Mouse (Mus musculus) activated CD4-positive, CD25-positive, alpha-beta regulatory T cell, adult 4 months (primary cell): Measurements from ENCODE around the gene C2cd3. TPM values are rescaled to one million over a fixed set of nuclear protein-coding genes. Genes with fewer than 3 reads are reported as not detected.

Source experiments
- ATAC-seq: one replicate; pipeline ENCODE4 v1.8.0; 2017
- polyA plus RNA-seq, 2 experiments: library from polyadenylated mRNA; unstranded; fragments of 100-300 nt; shearing (Covaris generic); gene quantifications; one replicate each; pipeline ENCODE4 v1.2.1; 2017

Gene C2cd3
- polyA plus RNA-seq, 2 experiments from 2014 or later, result 29.3 to 30.8 TPM

DNA sequence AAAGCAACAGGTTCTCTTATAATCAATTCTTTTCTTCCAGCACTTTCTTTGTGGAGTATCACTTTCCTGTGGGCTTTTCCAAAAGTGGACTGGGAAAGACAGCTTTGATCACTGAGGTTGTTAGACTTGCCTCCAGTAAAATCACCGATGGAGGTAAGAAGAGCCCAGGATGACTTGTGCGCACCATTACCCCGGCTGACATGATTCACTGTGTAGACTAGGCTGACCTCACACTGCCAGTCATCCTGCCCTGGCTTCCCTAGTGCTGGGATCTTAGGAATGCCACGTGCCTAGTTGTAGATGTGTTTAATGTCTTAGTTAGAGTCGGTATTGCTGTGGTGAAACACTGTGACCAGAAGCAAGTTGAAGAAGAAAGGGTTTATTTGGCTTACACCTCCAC is 35.6 kb downstream of the C2cd3 start:
- no peak for ATAC-seq

- no peak for ATAC-seq
Measured at GRCm38 (mm10) chr7:100408684-100409083, 36.7 kb downstream of the C2cd3 start.

GRCm38 (mm10) chr7:100425795-100426194 is 53.8 kb downstream of the C2cd3 start:
- no peak for ATAC-seq

- ATAC-seq, result no peak
Measured at GRCm38 (mm10) chr7:100429102-100429501, 57.1 kb downstream of the C2cd3 start.

DNA sequence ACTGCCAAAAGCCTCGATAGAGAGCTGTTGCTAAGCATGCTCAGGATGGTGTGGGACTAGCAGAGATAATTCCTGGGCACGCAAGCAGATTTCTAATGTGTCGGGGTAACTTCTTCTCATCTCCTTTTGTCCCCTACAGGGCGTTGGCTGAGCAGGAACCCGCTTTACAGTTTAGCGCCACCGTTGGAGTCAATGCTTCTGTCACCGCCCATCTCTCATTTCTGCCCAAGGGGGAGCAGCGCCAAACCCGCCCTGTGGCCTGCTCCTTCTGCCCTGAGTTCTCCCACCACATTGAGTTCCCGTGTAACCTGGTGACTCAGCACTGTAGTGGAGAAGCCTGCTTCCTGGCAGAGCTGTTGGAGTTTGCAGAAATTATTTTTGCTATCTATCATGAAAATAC is 57.9 kb downstream of the C2cd3 start:
- ATAC-seq, result no peak

GRCm38 (mm10) chr7:100431103-100431502 is 59.1 kb downstream of the C2cd3 start:
- ATAC-seq, result no peak

DNA sequence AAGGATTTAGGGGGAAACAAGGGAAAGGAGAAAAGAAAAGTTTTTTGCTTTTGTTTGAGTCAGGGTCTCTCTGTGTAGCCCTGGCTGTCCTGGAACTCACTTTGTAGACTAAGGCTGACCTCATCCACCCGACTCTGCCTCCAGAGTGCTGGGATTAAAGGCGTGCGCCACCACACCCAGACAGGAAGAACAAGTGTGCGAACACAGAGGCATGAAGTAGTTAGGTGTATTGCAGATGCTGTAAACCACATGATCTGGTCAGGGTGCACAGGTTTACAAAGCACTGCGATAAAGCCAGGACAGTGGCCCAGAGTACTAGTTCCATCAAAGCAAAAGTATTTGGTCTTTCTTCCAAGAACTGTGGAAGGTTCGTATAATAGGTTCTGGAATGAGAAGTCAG is 61.3 kb downstream of the C2cd3 start:
- no peak for ATAC-seq

GRCm38 (mm10) chr7:100443728-100444127 is 71.7 kb downstream of the C2cd3 start:
- ATAC-seq, result no peak

GRCm38 (mm10) chr7:100446271-100446670 is 74.2 kb downstream of the C2cd3 start:
- no peak for ATAC-seq

DNA sequence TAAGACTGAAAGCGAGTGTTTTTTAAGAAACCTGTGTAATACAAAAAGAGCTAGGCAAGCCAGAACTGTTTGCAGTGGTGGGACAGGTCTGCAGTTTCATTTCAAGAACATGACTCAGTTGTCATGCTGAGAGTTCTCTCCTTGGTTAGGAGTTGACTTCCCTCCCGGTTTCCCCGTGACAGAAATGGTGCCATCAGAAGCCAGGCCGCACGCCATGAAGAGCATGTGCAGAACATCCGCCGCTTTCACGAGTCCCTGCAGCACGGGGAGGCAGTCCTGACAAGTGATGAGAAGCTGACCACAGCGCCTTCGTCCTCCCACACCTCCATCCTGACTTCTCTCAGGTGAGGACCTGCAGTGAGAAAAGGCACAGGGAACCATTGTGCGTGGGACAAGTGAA is 76.5 kb downstream of the C2cd3 start:
- peak; percentile 11 for ATAC-seq

DNA sequence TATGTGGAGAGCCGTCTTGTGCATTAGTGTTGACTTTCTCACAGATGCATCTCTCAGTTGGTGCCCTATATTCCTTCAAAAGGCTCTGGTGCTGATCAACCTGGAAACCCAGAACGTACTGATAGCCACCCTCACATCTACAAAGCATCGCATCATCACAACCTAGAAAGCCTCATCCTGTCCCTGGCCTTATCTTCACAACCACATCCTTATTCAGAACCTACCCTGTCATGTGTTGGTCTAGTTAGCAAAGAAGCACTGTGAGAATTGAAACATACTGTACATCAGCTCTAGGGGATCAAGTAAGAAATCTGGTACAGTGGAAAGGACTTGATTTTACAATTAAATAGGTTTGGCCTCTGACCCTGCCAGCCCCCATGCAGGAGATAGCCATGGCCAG is 77.0 kb downstream of the C2cd3 start:
- peak; percentile 99 for ATAC-seq

DNA sequence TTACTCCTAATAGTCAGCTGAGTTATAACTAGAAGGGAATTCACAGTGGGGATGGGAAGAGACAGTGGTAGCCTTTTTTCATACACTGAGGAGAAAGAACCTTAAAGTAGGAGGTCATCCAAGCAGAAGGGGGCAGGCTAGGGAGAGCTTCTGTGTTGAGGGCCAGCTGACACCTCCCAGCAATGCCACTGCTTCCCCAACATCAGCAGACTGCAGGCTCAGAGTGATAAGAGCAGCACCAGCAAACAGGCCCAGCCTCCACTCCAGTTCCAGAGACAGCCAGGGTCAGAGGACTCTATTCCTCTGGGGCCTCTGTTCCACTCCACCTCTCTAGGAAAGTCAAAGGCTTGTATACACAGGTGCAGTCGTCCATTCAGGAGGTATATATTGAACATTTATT is 86.1 kb downstream of the C2cd3 start:
- no peak for ATAC-seq

DNA sequence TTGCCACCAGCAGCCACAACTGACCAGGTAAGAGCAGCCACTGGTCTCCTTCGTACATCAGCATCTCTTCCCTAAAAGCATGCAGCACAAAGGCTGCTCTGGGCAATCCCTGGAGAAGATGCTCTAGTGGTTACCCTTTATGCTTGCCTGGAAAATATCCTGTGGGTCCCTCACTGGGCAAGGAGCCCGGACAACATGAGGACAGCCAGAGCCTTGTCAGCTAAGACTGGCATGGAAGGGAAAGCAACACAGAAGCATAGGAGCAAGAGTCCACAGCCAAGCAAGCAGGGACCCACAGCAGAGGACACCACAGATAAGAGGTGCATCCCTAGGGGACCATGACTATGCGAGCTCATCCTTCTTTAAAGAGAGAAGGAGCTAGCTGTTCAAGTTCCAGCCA is 87.8 kb downstream of the C2cd3 start:
- no peak for ATAC-seq

GRCm38 (mm10) chr7:100461621-100462151 is 89.7 kb downstream of the C2cd3 start:
- no peak for ATAC-seq

GRCm38 (mm10) chr7:100463194-100463593 is 91.2 kb downstream of the C2cd3 start:
- no peak for ATAC-seq

DNA sequence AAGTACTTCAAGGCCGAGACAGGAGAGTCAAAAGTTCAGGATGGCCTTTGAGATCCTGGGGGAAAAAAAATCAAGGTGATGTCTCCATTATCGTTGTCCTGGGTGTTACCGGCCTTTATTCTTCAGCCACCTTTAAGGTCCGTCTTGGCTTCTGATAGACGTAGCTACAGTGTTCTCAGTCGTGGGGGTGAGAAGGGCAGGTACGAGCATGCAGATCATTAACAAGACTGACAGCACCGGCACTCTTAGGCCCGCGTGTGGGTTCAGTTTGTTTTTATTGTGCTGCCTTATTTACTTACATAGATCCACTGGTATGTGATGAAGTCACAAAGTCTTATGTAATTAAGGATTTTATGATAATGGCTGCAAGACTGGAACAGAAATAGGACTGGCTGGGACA is 91.7 kb downstream of the C2cd3 start:
- no peak for ATAC-seq

- ATAC-seq, result no peak
Measured at GRCm38 (mm10) chr7:100464248-100464647, 92.2 kb downstream of the C2cd3 start.

GRCm38 (mm10) chr7:100465248-100465647 is 93.2 kb downstream of the C2cd3 start:
- ATAC-seq, result no peak

GRCm38 (mm10) chr7:100465656-100466309 is 93.8 kb downstream of the C2cd3 start:
- no peak for ATAC-seq

DNA sequence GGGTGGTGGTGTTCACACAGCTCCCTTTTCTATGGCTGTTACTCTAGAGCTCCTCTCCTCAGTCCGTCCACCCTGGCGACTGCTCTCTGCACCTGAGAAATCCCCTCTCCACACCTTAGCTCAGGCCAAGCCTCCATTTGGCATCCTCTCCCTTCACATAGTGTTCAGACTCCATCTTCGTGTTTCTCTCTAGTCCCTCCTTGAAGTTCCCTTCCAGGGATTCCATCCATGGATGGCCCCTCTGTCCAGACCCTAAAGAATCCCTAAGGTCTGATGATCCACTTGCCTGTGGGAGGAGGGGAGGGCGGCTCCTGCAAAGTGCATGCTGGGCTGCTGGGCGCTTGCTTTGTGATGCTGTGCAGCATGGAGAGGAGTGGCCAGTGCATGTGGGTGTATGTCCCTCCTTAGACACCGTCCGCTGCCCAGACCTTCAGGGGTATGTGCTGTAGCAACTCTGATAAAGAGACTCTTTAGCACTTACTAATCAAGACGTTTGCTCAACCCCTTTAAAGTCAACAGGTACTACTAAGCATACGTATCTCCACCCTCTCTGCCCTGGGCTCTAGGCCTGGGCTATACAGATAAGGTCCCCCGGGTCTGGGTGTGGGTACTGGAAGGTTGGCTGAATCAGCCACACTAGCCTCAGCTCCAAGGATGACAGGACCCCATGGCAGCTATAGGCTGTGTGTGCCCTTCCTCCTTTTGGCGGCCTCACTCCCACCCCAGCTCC is 94.9 kb downstream of the C2cd3 start:
- ATAC-seq, result no peak

- no peak for ATAC-seq
Measured at GRCm38 (mm10) chr7:100468761-100469160, 96.7 kb downstream of the C2cd3 start.

GRCm38 (mm10) chr7:100469502-100469901 is 97.5 kb downstream of the C2cd3 start:
- no peak for ATAC-seq

DNA sequence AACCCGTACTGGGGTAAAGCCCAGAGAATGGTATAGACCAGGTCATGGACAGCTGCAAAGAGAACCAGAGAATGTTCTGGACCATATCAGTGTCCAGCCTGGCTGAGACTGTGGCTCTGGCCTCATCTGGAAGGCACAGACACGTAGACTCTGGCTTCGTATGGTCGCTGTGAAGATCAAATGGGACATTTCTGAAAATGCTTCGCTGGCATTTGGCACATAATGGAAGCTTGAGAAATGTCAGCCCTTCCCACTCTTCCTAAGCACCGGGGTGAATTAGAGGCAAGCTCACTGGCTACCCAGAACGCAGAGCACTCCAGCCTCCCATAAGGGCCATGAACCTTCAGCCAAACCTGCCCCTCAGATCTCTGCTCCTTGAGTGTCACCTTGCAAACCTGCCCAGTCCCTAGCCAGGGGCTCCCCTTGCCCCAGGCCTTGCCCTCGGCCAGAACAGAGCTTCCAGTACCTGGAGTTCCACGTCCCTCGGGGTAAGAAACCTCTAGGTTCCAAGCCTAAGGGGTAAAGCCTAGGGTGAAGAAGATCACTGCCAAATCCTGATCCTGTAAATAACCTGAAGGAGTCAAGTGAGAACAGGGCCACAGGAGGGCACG is 98.9 kb downstream of the C2cd3 start:
- no peak for ATAC-seq

DNA sequence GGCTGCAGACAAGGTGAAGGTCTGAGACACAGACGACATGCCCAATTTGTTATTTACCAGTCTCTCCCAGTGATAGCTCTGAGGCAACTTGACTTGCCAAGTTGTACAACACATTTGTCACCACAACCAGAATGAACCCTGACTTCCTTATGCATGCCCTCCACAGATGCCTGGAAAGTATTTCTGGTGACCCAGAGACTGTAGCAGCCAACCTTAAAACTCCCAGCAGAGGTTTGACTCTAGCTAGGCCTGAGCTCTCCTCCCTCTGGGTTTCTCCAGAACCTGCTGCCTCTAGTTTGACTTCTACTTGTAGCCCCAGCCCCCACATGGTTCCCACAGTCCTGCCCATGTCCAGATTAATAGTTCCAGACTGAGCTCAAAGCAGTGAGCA is 99.4 kb downstream of the C2cd3 start:
- no peak for ATAC-seq
